Mouse (Mus musculus) A20 (cell line): ENCODE results near the gene Cenpf.
A peak's percentile ranks its signal among the peaks of the same experiment; 100 is the strongest.

Source experiments
- DNase-seq: peaks from one replicate; pipeline ENCODE4 v3.0.0-alpha.2; 2011; ENCODE audit warnings: low read depth, low spot score

The Cenpf gene

DNA sequence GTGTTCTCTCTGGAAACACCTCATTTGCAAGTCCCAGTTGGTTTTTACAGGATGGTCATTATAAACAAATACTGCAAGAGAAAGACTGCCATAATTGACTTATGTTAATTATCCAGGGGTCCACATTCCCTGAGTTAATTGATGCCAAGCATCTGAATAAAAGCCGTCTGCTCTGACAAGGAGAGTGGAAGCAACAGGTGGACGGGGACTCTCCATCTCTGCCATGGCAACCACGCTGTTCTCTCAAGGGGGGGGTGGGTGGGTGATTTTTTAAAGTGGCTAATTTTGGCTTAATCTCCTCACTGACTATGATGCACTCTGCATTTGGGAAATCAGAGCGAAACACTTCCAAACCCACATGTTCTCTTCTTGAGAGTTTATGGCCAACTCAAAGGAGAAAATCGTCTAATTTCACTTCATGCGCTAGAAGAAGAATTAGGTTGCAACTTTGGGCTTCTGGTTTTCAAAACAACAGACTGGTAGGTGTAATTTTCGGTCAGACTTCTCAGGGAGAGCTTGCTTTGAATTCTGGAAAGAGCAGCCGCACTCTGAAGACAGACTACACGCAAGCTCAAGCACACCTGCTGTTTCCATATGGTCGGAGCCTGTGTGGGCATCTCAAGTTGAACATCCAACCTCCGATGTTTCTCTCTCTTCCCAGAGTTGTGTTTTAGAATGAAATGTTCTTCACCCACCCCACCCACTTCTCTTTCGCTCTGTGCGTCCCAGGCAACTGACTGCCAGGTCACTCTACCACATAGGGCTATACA, 55.8 kb downstream of the Cenpf start:
- no peak for DNase-seq

DNA sequence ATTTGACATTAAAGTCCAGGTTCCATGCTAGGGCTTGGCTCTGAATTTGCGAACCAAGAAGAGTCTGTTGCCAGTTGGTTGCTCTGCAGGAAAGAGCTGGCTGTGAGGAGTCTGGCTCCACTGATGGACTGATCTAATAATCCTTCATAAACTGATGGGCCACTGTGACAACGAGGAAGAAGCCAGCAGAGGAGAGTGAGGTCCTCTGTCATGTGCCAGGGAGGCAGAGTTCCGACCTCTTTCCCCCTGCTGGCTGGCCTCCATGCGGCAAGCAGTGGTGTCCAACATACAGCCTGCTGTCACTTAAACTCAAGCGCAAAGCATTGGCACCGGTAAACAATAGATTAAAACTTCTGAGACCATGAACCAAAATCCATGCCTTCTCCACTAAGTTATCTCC, 57.9 kb downstream of the Cenpf start:
- no peak for DNase-seq

GRCm38 (mm10) chr1:189627976-189628768, 59.7 kb downstream of the Cenpf start:
- DNase-seq = peak; percentile 80

GRCm38 (mm10) chr1:189624756-189625155, 63.1 kb downstream of the Cenpf start:
- no peak for DNase-seq

GRCm38 (mm10) chr1:189618970-189619740, 68.7 kb downstream of the Cenpf start:
- DNase-seq = no peak

DNA sequence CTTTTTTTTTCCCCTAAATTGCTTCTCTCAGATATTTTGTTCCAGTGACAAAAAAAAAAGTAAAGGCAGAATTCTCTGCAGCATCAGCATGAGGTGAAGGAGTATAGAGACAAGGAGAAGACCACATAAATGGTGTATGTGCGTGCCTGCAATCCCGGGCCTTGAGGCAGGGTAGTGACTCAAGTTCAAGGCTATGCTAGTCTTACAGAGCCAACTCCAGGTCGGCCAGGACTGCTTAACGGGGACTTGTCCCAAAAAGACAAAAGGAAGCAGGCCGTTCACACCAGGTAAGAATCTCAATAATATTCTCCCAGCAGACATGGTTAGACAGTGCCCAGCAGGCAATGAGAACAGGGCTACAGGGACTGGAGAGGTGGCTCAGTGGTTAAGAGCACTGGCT, 70.5 kb downstream of the Cenpf start:
- DNase-seq = no peak

DNA sequence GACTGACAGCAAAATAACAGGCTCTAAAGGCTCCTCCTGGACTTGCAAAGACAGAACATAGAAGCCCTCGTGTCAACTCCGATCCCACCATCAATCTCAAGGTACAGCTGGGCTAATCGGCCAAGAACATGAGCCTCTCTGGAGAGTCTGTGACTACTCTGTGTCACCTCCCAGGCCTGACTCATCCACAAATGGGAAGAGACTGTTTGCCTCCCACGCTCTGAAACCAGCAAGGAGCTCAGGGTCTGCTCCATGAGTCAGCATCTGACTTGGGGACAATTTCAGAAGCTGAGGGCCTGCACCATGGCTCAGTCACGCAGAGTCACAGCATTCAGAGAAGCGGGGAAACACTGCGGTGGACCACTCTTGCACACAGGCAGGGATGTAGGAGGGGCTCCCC, 72.6 kb downstream of the Cenpf start:
- no peak for DNase-seq

DNA sequence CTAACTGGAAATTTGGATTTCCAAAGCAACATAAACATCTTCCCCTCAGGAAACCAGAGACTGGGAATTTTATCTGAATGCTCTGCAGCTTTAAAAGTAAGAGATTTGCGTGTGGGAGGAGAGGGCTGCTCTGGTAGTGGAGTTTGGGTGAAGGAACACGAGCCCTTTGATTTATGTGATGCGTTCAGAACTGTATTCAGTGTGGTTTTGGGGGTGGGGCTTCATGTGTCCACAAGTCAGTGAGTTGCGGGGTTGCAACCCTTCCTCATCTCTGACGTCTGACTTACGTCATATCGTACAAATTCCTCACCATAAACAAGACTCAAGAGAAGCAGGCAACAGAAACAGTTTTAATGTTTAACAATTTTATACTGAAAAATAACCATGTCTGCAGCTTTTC, 74.8 kb downstream of the Cenpf start:
- DNase-seq = no peak

DNA sequence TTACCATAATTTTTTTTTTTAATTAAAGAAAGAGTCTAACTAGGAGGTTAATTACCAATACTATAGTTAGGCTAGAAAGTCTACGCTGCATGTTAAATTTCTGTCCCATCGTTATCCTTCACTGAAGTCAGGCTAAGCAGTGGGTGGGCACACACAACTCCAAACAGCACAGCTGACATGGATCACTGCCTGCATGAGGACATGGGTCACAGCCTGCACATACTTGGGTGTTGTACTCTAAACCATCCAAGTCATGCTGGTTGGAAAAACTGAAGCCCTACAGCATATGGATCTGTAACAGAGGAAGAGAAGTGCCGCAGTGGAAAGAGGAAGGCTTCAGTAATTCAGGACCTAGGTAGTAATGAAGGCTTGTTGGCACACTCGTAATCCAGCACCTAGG, 76.1 kb downstream of the Cenpf start:
- DNase-seq = no peak

GRCm38 (mm10) chr1:189608640-189609039, 79.2 kb downstream of the Cenpf start:
- DNase-seq = peak; percentile 95

DNA sequence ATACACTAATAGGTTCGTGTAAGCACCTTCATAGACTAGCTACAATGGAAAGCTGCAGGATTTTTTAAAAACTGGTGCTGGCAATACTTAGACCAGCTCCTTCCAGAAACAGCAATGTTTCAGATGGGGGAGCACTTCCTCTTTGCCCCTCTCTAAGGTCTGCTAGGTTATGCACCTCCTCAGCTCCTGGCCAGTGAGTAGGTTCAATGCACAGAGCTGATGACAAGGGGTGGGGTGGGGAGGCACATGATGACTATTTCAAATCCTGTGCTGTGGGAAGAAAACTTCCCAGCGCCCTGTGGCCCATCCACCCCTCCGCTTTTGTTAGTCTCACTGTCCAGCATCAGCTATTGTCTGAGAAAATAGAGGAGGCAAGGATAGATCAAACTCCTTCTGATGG, 79.8 kb downstream of the Cenpf start:
- peak; percentile 84 for DNase-seq

DNA sequence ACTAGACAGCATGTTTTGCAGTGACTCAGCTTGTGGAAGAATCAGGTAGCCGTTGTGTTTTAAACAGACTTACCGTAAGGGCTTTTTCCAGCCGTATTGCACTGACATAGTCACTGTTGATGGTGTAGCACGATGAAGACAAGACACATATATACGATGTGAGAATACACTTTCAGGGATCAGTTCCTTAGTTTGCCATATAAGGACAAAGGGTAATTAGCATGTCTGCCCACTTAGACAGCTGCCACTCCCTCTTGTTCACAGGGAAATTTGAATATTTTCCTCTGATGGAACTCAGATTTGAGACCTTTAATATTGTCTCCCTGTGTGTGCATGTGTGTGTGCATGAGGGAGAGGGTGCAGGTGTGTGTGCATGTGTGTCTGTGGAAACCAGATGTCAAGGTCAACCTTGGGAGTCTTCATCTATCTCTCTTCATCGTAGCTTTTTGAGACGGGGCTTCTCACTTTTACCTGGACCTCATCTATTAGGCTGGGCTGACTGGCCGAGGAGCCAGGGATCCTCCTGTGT, 82.2 kb downstream of the Cenpf start:
- DNase-seq = peak; percentile 76

GRCm38 (mm10) chr1:189597096-189597495, 90.8 kb downstream of the Cenpf start:
- DNase-seq = no peak
